Mouse (Mus musculus) cerebellum, adult 2 months (tissue): Measurements from ENCODE around the gene Trappc6a. TPM values are rescaled to one million over a fixed set of nuclear protein-coding genes. Genes with fewer than 3 reads are reported as not detected.

ENCODE experiments used
- DNase-seq, 2 experiments: peaks; one replicate each; pipeline ENCODE4 v3.0.0; 2021
- H3K27ac ChIP-seq: fragments of 200-500 bp; 2 replicates; pipeline ENCODE4 v1.5.1; 2012; ENCODE audit warnings: low read length, control low read depth, inconsistent platforms; ENCODE audit not compliant: insufficient read depth
- H3K27me3 ChIP-seq: fragments of 200-500 bp; 2 replicates; pipeline ENCODE4 v1.6.1; 2012; ENCODE audit warnings: inconsistent platforms, mild to moderate bottlenecking, low read length, moderate library complexity; ENCODE audit not compliant: control insufficient read depth, insufficient read depth
- H3K4me1 ChIP-seq: fragments of 200-500 bp; 2 replicates; pipeline ENCODE4 v1.6.1; 2011; ENCODE audit warnings: low read length; ENCODE audit not compliant: control insufficient read depth, insufficient read depth
- H3K4me3 ChIP-seq: fragments of 200-500 bp; replicated peaks from 2 replicates; pipeline ENCODE3; 2011; ENCODE audit warnings: mild to moderate bottlenecking, low read depth, low read length, control low read depth; ENCODE audit not compliant: insufficient read depth
- CTCF ChIP-seq: fragments of 200-500 bp; IDR thresholded peaks from 2 replicates; pipeline ENCODE4 v1.5.1; 2011; ENCODE audit warnings: low read depth, mild to moderate bottlenecking, control low read depth, low read length, moderate library complexity, borderline replicate concordance; ENCODE audit not compliant: insufficient read depth
- POLR2A ChIP-seq: fragments of 200-500 bp; IDR thresholded peaks from 2 replicates; pipeline ENCODE4 v1.6.1; 2011; ENCODE audit warnings: low read length, control low read depth, borderline replicate concordance; ENCODE audit not compliant: insufficient read depth
- WGBS: fragments of 180-500 bp; shearing (Covaris S2); methylation state at CpG from one replicate; pipeline ENCODE4 v1.1.7; 2018; 5-methylcytosine and 5-hydroxymethylcytosine counted together
- polyA plus RNA-seq: library from polyadenylated mRNA; depleted of rRNA; stranded (reverse); fragments of >200 nt; gene quantifications from 2 replicates; pipeline ENCODE4 v1.2.3, GENCODE M21; 2012; rRNA removed

The Trappc6a gene
- polyA plus RNA-seq, 1 experiment, result 23.0 TPM

- Histone ChIP-seq H3K27ac (peak overlapping the region; percentile 97), H3K4me3 (peak overlapping the region; percentile 91), H3K27me3 (no peaks in the 10 kb centered on the region), H3K4me1 (peaks cover 33% of the 10 kb centered on the region)
- TF ChIP-seq CTCF (no peak), POLR2A (no peak)
- DNase-seq, result no peak
- WGBS, result 1% methylated on average over 11 of the region's 11 CpGs
These were observed 53.2 kb downstream of the Trappc6a start for GRCm38 (mm10) chr7:19561431-19561764.

GRCm38 (mm10) chr7:19561765-19562642 is 53.8 kb downstream of the Trappc6a start:
- WGBS, result under 1% methylated on average over 100 of the region's 102 CpGs
- Histone ChIP-seq H3K4me1 (peaks cover 27% of the 10 kb centered on the region), H3K27ac (peak overlapping the region; percentile 97), H3K27me3 (no peaks in the 10 kb centered on the region), H3K4me3 (peak overlapping the region; percentile 91)
- peak; percentile 89 to 94 for DNase-seq
- TF ChIP-seq POLR2A (peak; percentile 30; the same call in 1 of the 2 replicates), CTCF (no peak)

DNA sequence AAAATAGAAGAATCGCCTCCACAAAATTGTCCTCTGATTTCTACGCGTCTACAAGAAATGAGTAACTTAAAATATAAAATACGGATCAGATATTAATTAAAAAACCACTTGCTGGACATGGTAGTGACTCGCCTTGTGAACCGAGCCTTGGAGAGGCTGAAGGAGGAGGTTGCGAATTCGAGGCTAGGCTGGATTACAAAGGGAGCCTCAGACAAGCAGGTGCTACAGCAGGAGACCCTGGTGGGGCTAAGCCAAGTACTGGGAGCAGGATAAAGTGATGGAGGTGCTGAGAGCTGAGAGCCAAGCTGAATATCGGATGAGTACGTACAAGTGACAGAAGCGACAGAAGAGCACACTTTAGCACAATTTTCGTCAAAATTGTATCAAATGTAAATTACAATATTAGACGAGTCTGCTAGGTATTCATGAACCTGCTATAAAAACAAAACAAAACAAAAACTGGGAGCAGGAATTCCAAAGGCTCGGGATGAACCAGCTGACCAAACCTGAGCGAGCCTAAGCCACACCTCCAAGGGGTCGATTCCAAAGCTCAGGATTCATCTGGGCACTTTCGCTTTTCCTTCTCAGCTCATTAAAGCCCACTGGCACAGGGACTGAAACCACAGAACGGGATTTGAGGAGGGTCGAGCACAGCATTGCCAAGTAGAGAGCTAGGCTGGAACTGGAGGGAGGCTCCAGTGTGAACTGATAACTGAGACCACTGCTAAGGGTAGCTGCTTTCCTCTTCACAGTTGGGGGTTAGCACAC is 54.6 kb downstream of the Trappc6a start, which contains the start of gene Ppp1r37:
Gene Ppp1r37 (minus strand): TSS at position 434 of the 768 bp plus-strand sequence.
- no peak for DNase-seq
- no peaks in the 10 kb centered on the region for H3K27me3 ChIP-seq
- 0 out of 2 replicates have a peak, but pooled peaks have one; percentile 19 for TF ChIP-seq POLR2A
- TF ChIP-seq CTCF, result no peak
- under 1% methylated on average over 19 of the region's 19 CpGs for WGBS
- peaks cover 19% of the 10 kb centered on the region for H3K4me1 ChIP-seq
- H3K4me3 ChIP-seq, result peak within 1 kb of the TSS; percentile 91
- peak within 1 kb of the TSS; percentile 97 for H3K27ac ChIP-seq

DNA sequence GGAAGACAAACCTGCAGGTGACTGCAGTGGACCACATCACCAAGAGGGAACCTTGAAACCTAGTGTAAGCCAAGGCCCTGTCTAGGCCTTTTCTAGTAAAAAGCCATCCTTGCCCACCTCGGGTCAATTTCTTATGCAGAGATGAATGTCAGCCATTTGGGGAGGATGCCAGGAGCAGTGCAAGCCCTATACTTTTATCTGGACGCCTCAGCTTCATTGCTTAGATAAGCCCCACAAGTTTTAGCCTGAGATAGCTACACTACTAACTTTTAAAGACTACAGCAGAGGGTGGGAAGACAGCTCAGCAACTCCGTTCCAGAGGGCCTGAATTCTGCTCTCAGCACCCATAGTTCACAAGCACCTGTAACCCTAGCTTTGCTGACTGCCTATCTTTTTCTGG is 55.7 kb downstream of the Trappc6a start:
- Histone ChIP-seq H3K4me1 (peaks cover 8% of the 10 kb centered on the region), H3K27ac (no peak overlapping the region)
- 89% methylated on average over 3 of the region's 3 CpGs for WGBS

DNA sequence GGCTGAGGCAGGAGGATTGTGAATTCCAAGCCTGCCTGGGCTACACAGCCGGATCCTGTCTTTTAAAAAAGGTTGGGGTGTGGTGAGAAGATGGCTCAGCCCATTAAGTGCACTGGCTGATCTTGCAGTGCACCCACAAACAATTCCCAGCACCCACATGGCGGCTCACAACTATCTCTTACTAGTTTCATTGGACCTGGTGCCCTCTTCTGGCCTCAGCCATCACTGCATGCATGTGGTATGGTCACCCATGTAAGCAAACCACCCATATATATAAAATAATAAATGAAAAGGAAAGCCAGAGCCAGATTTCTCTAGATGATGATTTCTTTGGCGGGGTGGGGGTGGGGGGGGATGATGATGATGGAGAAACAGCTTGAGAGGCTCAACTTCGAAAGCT is 56.3 kb downstream of the Trappc6a start:
- DNase-seq, result no peak
- no peak overlapping the region for H3K4me3 ChIP-seq
- H3K27ac ChIP-seq, result no peak overlapping the region
- H3K4me1 ChIP-seq, result peaks cover 3% of the 10 kb centered on the region
- no peaks in the 10 kb centered on the region for H3K27me3 ChIP-seq
- no peak; the same call in 1 of the 2 replicates for TF ChIP-seq CTCF
- no peak for TF ChIP-seq POLR2A
- 93% methylated on average over 4 of the region's 4 CpGs for WGBS

More for the DNA sequence above, 55.7 kb downstream of the Trappc6a start:
- Histone ChIP-seq H3K27me3 (no peaks in the 10 kb centered on the region), H3K4me3 (no peak overlapping the region)
- no peak for DNase-seq
- TF ChIP-seq CTCF (no peak), POLR2A (no peak)

Other genes with a start within 250 kb of the Trappc6a start
- gene Vasp, start 236.6 kb upstream of the Trappc6a start, polyA plus RNA-seq, result 30.8 and 32.9 TPM in 2 replicates
- 1.1 and 2.0 TPM in 2 replicates for gene Ppm1n, start 228.3 kb upstream of the Trappc6a start, polyA plus RNA-seq
- 96.9 and 101 TPM in 2 replicates for gene Rtn2, start 225.8 kb upstream of the Trappc6a start, polyA plus RNA-seq
- gene Fosb, start 198.3 kb upstream of the Trappc6a start, polyA plus RNA-seq, result 0.67 and 0.71 TPM in 2 replicates
- gene Ercc1, start 163.6 kb upstream of the Trappc6a start, polyA plus RNA-seq, result 52.2 and 53.9 TPM in 2 replicates
- 12.6 and 12.7 TPM in 2 replicates for gene Cd3eap, start 148.9 kb upstream of the Trappc6a start, polyA plus RNA-seq
- gene Ppp1r13l, start 148.6 kb upstream of the Trappc6a start, polyA plus RNA-seq, result 4.1 and 4.8 TPM in 2 replicates
- gene Ercc2, start 126.4 kb upstream of the Trappc6a start, polyA plus RNA-seq, result 45.0 and 46.3 TPM in 2 replicates
- gene Klc3, start 104.3 kb upstream of the Trappc6a start, polyA plus RNA-seq, result 1.7 and 2.1 TPM in 2 replicates
- gene Ckm, start 103.6 kb upstream of the Trappc6a start, polyA plus RNA-seq, result 0.08 and 0.11 TPM in 2 replicates
- gene Mark4, start 49.6 kb upstream of the Trappc6a start, polyA plus RNA-seq, result 50.3 and 52.8 TPM in 2 replicates
- gene Exoc3l2, start 45.1 kb upstream of the Trappc6a start, polyA plus RNA-seq, result 0.21 and 0.57 TPM in 2 replicates
- 8.6 and 9.2 TPM in 2 replicates for gene Bloc1s3, start within 50 bp of the Trappc6a start, polyA plus RNA-seq
- 1.3 and 1.8 TPM in 2 replicates for gene Nkpd1, start 9.4 kb downstream of the Trappc6a start, polyA plus RNA-seq
- gene Ppp1r37, start 54.7 kb downstream of the Trappc6a start, polyA plus RNA-seq, result 134 and 136 TPM in 2 replicates
- 3.4 and 4.0 TPM in 2 replicates for gene Zfp296, start 68.9 kb downstream of the Trappc6a start, polyA plus RNA-seq
- gene Gemin7, start 69.2 kb downstream of the Trappc6a start, polyA plus RNA-seq, result 86.1 and 87.2 TPM in 2 replicates
- 151 and 152 TPM in 2 replicates for gene Clasrp, start 96.1 kb downstream of the Trappc6a start, polyA plus RNA-seq
- 4.7 and 5.8 TPM in 2 replicates for gene Relb, start 121.0 kb downstream of the Trappc6a start, polyA plus RNA-seq
- gene Clptm1, start 156.6 kb downstream of the Trappc6a start, polyA plus RNA-seq, result 158 and 159 TPM in 2 replicates
- gene Apoc2, start 169.5 kb downstream of the Trappc6a start, polyA plus RNA-seq, result not detected in 2 replicates
- not detected in 2 replicates for gene Gm44805, start 173.0 kb downstream of the Trappc6a start, polyA plus RNA-seq
- gene Apoc4, start 173.1 kb downstream of the Trappc6a start, polyA plus RNA-seq, result not detected in 2 replicates
- 5.1 and 6.6 TPM in 2 replicates for gene Apoc1, start 184.3 kb downstream of the Trappc6a start, polyA plus RNA-seq
- gene Apoe, start 190.8 kb downstream of the Trappc6a start, polyA plus RNA-seq, result 2,800 and 2,936 TPM in 2 replicates
- gene Tomm40, start 207.0 kb downstream of the Trappc6a start, polyA plus RNA-seq, result 125 TPM in 2 replicates
- gene Nectin2, start 242.1 kb downstream of the Trappc6a start, polyA plus RNA-seq, result 8.9 and 9.3 TPM in 2 replicates